Comparison of ENCODE assay signal across 8 mouse cellular contexts in genomic region chr3:145923874-145924577, GRCm38 (mm10). TPM values are rescaled to one million over a fixed set of nuclear protein-coding genes. Genes with fewer than 3 reads are reported as not detected.
DNase-seq lines count a peak whose midpoint lies in the region; ATAC-seq and TF ChIP-seq lines count a peak whose summit lies in the region.

No protein-coding gene starts in this region.

- H3K27me3 ChIP-seq in embryonic facial prominence, embryonic 14.5 days (replicated peaks; ENCODE audit: control insufficient read depth, insufficient read depth, low read length), result no peaks in the 10 kb centered on the region
- no peaks in the 10 kb centered on the region for H3K27me3 ChIP-seq in heart, adult 2 months (ENCODE audit: control insufficient read depth, insufficient read depth, low read length)
- no peaks in the 10 kb centered on the region for H3K27me3 ChIP-seq in limb, embryonic 13.5 days
- no peaks in the 10 kb centered on the region for H3K27me3 ChIP-seq in midbrain, embryonic 16.5 days (ENCODE audit: control insufficient read depth, insufficient read depth, low read depth, low read length)

- no peaks in the 10 kb centered on the region for H3K36me3 ChIP-seq in embryonic facial prominence, embryonic 14.5 days (ENCODE audit: control insufficient read depth, insufficient read depth, low read length)
- peaks cover 8% of the 10 kb centered on the region for H3K36me3 ChIP-seq in heart, adult 2 months (ENCODE audit: control insufficient read depth, insufficient read depth, low read length)
- H3K36me3 ChIP-seq in limb, embryonic 13.5 days, result peaks cover 8% of the 10 kb centered on the region
- 0 out of 2 replicates have a peak, but pooled peaks cover 4% of the 10 kb centered on the region for H3K36me3 ChIP-seq in midbrain, embryonic 16.5 days (ENCODE audit: control insufficient read depth, insufficient read depth, low read length)

- H3K4me1 ChIP-seq in embryonic facial prominence, embryonic 14.5 days (ENCODE audit: control insufficient read depth, insufficient read depth, low read length), result peaks cover 16% of the 10 kb centered on the region
- H3K4me1 ChIP-seq in heart, adult 2 months (ENCODE audit: control insufficient read depth, insufficient read depth, low read length), result peaks cover 12% of the 10 kb centered on the region
- peaks cover 19% of the 10 kb centered on the region for H3K4me1 ChIP-seq in limb, embryonic 13.5 days
- peaks cover 11% of the 10 kb centered on the region for H3K4me1 ChIP-seq in midbrain, embryonic 16.5 days (ENCODE audit: control insufficient read depth, insufficient read depth, low read length)

- peak; percentile 82 for TF ChIP-seq EP300 in heart, adult 2 months (IDR thresholded peaks at IDR 0.05; ENCODE audit: insufficient read depth, low read depth, low read length)

- TF ChIP-seq CTCF in heart, adult 2 months (IDR thresholded peaks at IDR 0.05), result no peak

- H3K4me3 ChIP-seq in embryonic facial prominence, embryonic 14.5 days (ENCODE audit: low read depth, low read length), result peak overlapping the region; percentile 92
- H3K4me3 ChIP-seq in heart, adult 2 months, result peak overlapping the region; percentile 85
- peak overlapping the region; percentile 90 for H3K4me3 ChIP-seq in limb, embryonic 13.5 days
- H3K4me3 ChIP-seq in midbrain, embryonic 16.5 days (ENCODE audit: low read depth, low read length), result peak overlapping the region; percentile 62

- peak overlapping the region; percentile 94 for H3K9ac ChIP-seq in embryonic facial prominence, embryonic 14.5 days (ENCODE audit: low read depth, low read length)
- H3K9ac ChIP-seq in heart, adult 2 months (ENCODE audit: low read depth, low read length), result peak overlapping the region; percentile 90
- H3K9ac ChIP-seq in limb, embryonic 13.5 days, result peak overlapping the region; percentile 91
- peak overlapping the region; percentile 82 for H3K9ac ChIP-seq in midbrain, embryonic 16.5 days (ENCODE audit: low read depth, low read length)

- no peaks in the 10 kb centered on the region for H3K9me3 ChIP-seq in embryonic facial prominence, embryonic 14.5 days (ENCODE audit: control insufficient read depth, low read length)
- peaks cover under 1% of the 10 kb centered on the region; the same call in 1 of the 2 replicates for H3K9me3 ChIP-seq in limb, embryonic 13.5 days
- no peaks in the 10 kb centered on the region for H3K9me3 ChIP-seq in midbrain, embryonic 16.5 days (replicated peaks; ENCODE audit: control insufficient read depth, low read length, poor library complexity, severe bottlenecking)

- peak; percentile 99 for ATAC-seq in embryonic facial prominence, embryonic 14.5 days (ENCODE audit: low read depth)
- ATAC-seq in limb, embryonic 13.5 days (ENCODE audit: low FRiP score, low read depth), result peak; percentile 100
- ATAC-seq in midbrain, embryonic 16.5 days, result peak; percentile 100

- intact Hi-C loops in heart, adult 2 months (cut with DNase I), result loop anchor here (5.0 kb wide), 2 partner anchors 277 to 347 kb away; partner anchors contain the start of genes Ccn1 and Znhit6

- peak overlapping the region; percentile 71 for H3K4me2 ChIP-seq in embryonic facial prominence, embryonic 14.5 days (ENCODE audit: low read depth, low read length)
- H3K4me2 ChIP-seq in limb, embryonic 13.5 days (replicated peaks), result peak overlapping the region; percentile 69
- H3K4me2 ChIP-seq in midbrain, embryonic 16.5 days (ENCODE audit: low read length), result peak overlapping the region; percentile 66

- TF ChIP-seq POLR2A in heart, adult 2 months (IDR thresholded peaks at IDR 0.05; ENCODE audit: insufficient read depth, low read depth, low read length), result peak; percentile 96

- H3K79me2 ChIP-seq in heart, adult 2 months (replicated peaks; ENCODE audit: control insufficient read depth, insufficient read depth, low read length), result peaks cover 1% of the 10 kb centered on the region; the same call in 1 of the 2 replicates

- WGBS in embryonic facial prominence, embryonic 14.5 days, result under 1% methylated on average over 40 of the region's 58 CpGs
- under 1% methylated on average over 58 of the region's 58 CpGs for WGBS in heart, adult 2 months
- WGBS in limb, embryonic 13.5 days, result under 1% methylated on average over 58 of the region's 58 CpGs
- under 1% methylated on average over 51 of the region's 58 CpGs for WGBS in midbrain, embryonic 16.5 days

- H3K27ac ChIP-seq in embryonic facial prominence, embryonic 14.5 days (replicated peaks; ENCODE audit: low read depth, low read length), result peak overlapping the region; percentile 97
- H3K27ac ChIP-seq in heart, adult 2 months, result peak overlapping the region; percentile 96
- H3K27ac ChIP-seq in limb, embryonic 13.5 days, result peak overlapping the region; percentile 91
- peak overlapping the region; percentile 85 for H3K27ac ChIP-seq in midbrain, embryonic 16.5 days (ENCODE audit: low read length)

- DNase-seq in 3T3-L1 (ENCODE audit: low read depth, low spot score), result peak; percentile 100
- peak; percentile 96 to 98 for DNase-seq in adrenal gland, postnatal 4 days (ENCODE audit: low spot score in 2 of 2)
- peak; percentile 100 for DNase-seq in embryonic facial prominence, embryonic 14.5 days (ENCODE audit: low spot score)
- peak; percentile 99 to 100 for DNase-seq in heart, adult 2 months
- DNase-seq in kidney, adult 8-10 months, result peak; percentile 99
- DNase-seq in spleen, postnatal 10 days (ENCODE audit: low spot score in 2 of 2), result peak; percentile 94 to 99

RNA-seq across cellular contexts. Expression of gene Bcl10, which starts 1.4 kb away (rescaled TPM):
- 10 to 100 TPM; 27.7 to 28.8 TPM for total RNA-seq in adrenal gland, postnatal 4 days (2021)
- 52.1 and 54.8 TPM in 2 replicates for polyA plus RNA-seq in embryonic facial prominence, embryonic 14.5 days (2014; fragmentation: Nextera tagmentation; extraction: Ambion mirVana)
- total RNA-seq in heart, adult 2 months (2021), result 10 to 100 TPM; 17.7 to 19.3 TPM
- 11.0 and 14.0 TPM in 2 replicates for polyA plus RNA-seq in heart, adult 2 months (2012; rRNA removed)
- 50.8 and 51.3 TPM in 2 replicates for polyA plus RNA-seq in limb, embryonic 13.5 days (2015; fragmentation: Nextera tagmentation; extraction: Ambion mirVana)
- 30.2 and 32.6 TPM in 2 replicates for polyA plus RNA-seq in midbrain, embryonic 16.5 days (2015; fragmentation: Nextera tagmentation; extraction: Ambion mirVana)

RNA-seq across cellular contexts. Expression of gene 2410004B18Rik, which starts 13.8 kb away (rescaled TPM):
- total RNA-seq in adrenal gland, postnatal 4 days (2021), result 10 to 100 TPM; 21.6 to 22.5 TPM
- polyA plus RNA-seq in embryonic facial prominence, embryonic 14.5 days (2014; fragmentation: Nextera tagmentation; extraction: Ambion mirVana), result 47.3 and 48.9 TPM in 2 replicates
- 10 to 100 TPM; 17.9 to 20.8 TPM for total RNA-seq in heart, adult 2 months (2021)
- 9.0 and 9.2 TPM in 2 replicates for polyA plus RNA-seq in heart, adult 2 months (2012; rRNA removed)
- 48.6 and 51.3 TPM in 2 replicates for polyA plus RNA-seq in limb, embryonic 13.5 days (2015; fragmentation: Nextera tagmentation; extraction: Ambion mirVana)
- 88.2 and 96.1 TPM in 2 replicates for polyA plus RNA-seq in midbrain, embryonic 16.5 days (2015; fragmentation: Nextera tagmentation; extraction: Ambion mirVana)

Comparison
In these comparisons a context has a peak if more than half of its experiments do, and no peak if none do; other contexts are left out.
1. Peak in every context shown above with its lines: DNase-seq, ATAC-seq, H3K4me3 ChIP-seq and H3K27ac ChIP-seq.